Mouse (Mus musculus) G1E (cell line): ENCODE results near the gene Rsbn1. TPM values are rescaled to one million over a fixed set of nuclear protein-coding genes. Genes with fewer than 3 reads are reported as not detected.

ENCODE experiments used
- ATAC-seq: 2 replicates; pipeline ENCODE4 v1.8.0; 2016; ENCODE audit warnings: mild to moderate bottlenecking; ENCODE audit not compliant: insufficient number of reproducible peaks, poor library complexity, low FRiP score, severe bottlenecking; ENCODE audit errors: extremely low read depth
- DNase-seq: peaks from one replicate; pipeline ENCODE4 v3.0.0; 2012; ENCODE audit warnings: low spot score
- H3K27me3 ChIP-seq: 2 replicates; pipeline ENCODE4 v1.6.1; 2012; ENCODE audit warnings: mild to moderate bottlenecking, low read length, inconsistent platforms; ENCODE audit not compliant: insufficient read depth
- H3K36me3 ChIP-seq: replicated peaks from 2 replicates; pipeline ENCODE3; 2012; ENCODE audit warnings: mild to moderate bottlenecking, inconsistent platforms
- H3K4me1 ChIP-seq: 2 replicates; pipeline ENCODE4 v1.6.1; 2012; ENCODE audit warnings: low read depth, low read length, inconsistent platforms, mixed read lengths; ENCODE audit not compliant: insufficient read depth
- H3K4me3 ChIP-seq: 2 replicates; pipeline ENCODE4 v1.5.1; 2012; ENCODE audit warnings: low read depth, mild to moderate bottlenecking, inconsistent platforms, low read length, moderate library complexity, mixed read lengths
- H3K9me3 ChIP-seq: replicated peaks from 2 replicates; pipeline ENCODE4 v1.6.1; 2012; ENCODE audit warnings: inconsistent platforms
- CTCF ChIP-seq: IDR thresholded peaks from 2 replicates; pipeline ENCODE4 v1.5.1; 2012; ENCODE audit warnings: low read depth, low read length, inconsistent platforms, mixed read lengths
- GATA1 ChIP-seq: IDR thresholded peaks from 2 replicates; pipeline ENCODE4 v1.6.1; 2012; ENCODE audit warnings: borderline replicate concordance, low read length, inconsistent platforms, mixed read lengths
- GATA2 ChIP-seq: IDR thresholded peaks from 2 replicates; pipeline ENCODE4 v1.6.1; 2012; ENCODE audit warnings: low read depth, low read length, inconsistent platforms, borderline replicate concordance
- POLR2AphosphoS5 ChIP-seq: IDR thresholded peaks from 2 replicates; pipeline ENCODE4 v1.6.1; 2012; ENCODE audit warnings: low read depth, low read length, inconsistent platforms; ENCODE audit not compliant: insufficient replicate concordance
- TAL1 ChIP-seq: conservative IDR thresholded peaks from 2 replicates; pipeline ENCODE4 v1.6.1; 2012; ENCODE audit warnings: low read depth, low read length, inconsistent platforms, mixed read lengths
- polyA plus RNA-seq: library from polyadenylated mRNA; stranded (reverse); fragments of >175 nt; gene quantifications from 2 replicates; pipeline ENCODE4 v1.2.3, GENCODE M21; 2012
- total RNA-seq, 2 experiments: library from RNA; stranded (forward) in 1 of 2; stranded (reverse) in 1 of 2; fragments of 200-1000 nt in 1 of 2; fragments of >200 nt in 1 of 2; fragmentation: Nextera tagmentation in 1 of 2; gene quantifications; 2 replicates each; pipeline ENCODE4 v1.2.3; 2014 to 2017

Rsbn1 gene
- total and polyA plus RNA-seq, 3 experiments, result 13.3 to 38.9 (median 34.7) TPM

DNA sequence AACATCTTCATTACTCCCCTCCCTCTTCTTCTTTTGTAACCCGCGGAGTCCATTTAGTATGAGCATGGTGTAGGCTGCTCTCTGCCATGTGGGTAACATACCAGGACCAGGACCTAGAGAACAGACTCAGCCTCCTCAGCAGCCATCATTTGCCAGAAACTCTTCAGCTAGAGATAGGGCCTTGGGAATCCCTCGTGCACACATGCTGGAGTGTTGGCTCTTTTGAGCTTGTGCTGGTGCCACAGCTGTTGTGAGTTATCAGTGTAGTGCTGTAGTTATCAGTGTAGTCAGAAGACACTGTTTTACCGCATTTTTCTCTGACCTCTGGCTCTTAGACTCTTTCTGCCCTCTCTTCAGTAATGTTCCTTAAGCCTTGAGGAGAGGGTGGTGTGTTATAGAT, 75.4 kb downstream of the Rsbn1 start:
- H3K4me3 ChIP-seq, result no peak overlapping the region
- DNase-seq (no peak), ATAC-seq (no peak)
- peaks cover 91% of the 10 kb centered on the region for H3K36me3 ChIP-seq
- H3K4me1 ChIP-seq, result no peaks in the 10 kb centered on the region
- H3K27me3 ChIP-seq, result no peaks in the 10 kb centered on the region
- TF ChIP-seq GATA2, result no peak
- no peaks in the 10 kb centered on the region for H3K9me3 ChIP-seq

DNA sequence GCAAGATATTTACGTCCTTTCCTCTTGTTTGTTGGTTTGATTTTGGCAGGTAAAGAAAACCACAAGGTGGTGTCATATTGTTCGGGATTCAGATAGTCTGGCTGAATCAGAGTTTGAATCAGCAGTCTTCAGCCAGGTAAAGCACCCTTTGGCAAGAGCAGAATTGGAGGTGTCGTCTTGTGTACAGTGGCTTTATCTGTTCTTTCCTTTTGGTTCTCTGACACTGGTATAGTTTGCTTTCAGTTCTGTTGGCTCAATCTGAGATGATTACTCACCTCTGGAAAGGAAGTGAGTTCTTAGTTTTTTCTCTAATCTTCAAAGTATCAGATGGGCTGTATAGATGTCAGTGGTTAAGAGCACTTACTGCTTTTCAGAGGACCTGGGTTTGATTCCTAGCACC, 77.4 kb downstream of the Rsbn1 start:
- no peaks in the 10 kb centered on the region for H3K4me1 ChIP-seq
- no peak for ATAC-seq
- peaks cover 92% of the 10 kb centered on the region for H3K36me3 ChIP-seq
- no peak for DNase-seq
- TF ChIP-seq GATA1 (no peak), GATA2 (no peak), POLR2AphosphoS5 (no peak), CTCF (no peak), TAL1 (no peak)
- H3K4me3 ChIP-seq, result no peak overlapping the region
- no peaks in the 10 kb centered on the region for H3K27me3 ChIP-seq
- no peaks in the 10 kb centered on the region for H3K9me3 ChIP-seq

DNA sequence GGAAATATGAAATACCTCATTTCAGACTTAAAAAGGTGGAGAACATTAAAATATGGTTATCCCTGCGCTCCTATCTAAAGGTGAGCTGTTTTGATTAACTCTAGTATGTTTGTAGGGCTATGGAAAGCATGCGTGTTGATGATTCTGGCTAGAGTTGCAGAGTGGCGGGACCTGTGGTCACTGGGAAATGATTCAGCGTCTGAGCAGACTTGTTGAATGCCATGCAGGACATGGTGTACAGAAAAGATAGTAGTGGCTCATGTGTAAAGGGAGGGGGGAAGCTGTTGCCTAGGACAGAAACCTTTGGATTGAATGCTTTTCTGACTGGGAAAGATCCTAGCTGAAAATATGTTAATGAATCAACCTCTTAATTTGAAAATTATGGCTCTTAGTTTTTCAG, 84.8 kb downstream of the Rsbn1 start:
- Histone ChIP-seq H3K36me3 (peaks cover 93% of the 10 kb centered on the region), H3K4me3 (no peak overlapping the region), H3K27me3 (no peaks in the 10 kb centered on the region), H3K9me3 (no peaks in the 10 kb centered on the region), H3K4me1 (no peaks in the 10 kb centered on the region)
- no peak for TF ChIP-seq POLR2AphosphoS5
- no peak for TF ChIP-seq GATA1
- no peak for TF ChIP-seq GATA2
- TF ChIP-seq TAL1, result no peak
- TF ChIP-seq CTCF, result no peak
- DNase-seq (no peak), ATAC-seq (no peak)

DNA sequence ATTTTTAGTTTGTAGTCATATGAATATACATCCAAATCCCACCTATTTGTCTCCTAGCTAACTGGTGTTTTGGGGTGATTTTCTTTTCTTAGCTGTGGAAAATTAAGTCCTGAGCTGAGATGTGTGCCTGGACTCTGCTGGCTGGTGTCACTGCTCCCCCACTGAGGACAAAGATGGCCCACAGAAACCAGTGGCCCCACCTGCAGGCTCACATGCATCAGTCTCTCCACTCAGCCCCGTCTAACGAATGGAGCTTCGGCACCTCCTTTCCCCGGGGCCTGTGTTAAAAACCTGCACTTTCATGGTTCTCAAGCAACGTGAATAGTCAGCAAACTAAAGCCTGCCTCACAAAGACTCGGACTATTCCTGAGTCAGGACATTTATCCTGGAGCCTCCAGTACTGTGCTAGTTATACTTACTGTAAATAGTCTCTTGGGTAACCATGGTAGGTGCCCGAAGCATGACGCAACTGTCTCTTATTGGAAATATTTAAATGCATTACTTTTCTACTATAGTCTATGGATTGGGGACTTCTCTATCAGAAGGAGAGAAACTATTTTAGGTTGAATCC, 93.1 kb downstream of the Rsbn1 start:
- Histone ChIP-seq H3K9me3 (no peaks in the 10 kb centered on the region), H3K4me3 (no peak overlapping the region), H3K36me3 (peaks cover 73% of the 10 kb centered on the region), H3K4me1 (no peaks in the 10 kb centered on the region), H3K27me3 (no peaks in the 10 kb centered on the region)
- TF ChIP-seq TAL1 (no peak), GATA2 (no peak), CTCF (no peak)
- no peak for ATAC-seq
- no peak for DNase-seq

DNA sequence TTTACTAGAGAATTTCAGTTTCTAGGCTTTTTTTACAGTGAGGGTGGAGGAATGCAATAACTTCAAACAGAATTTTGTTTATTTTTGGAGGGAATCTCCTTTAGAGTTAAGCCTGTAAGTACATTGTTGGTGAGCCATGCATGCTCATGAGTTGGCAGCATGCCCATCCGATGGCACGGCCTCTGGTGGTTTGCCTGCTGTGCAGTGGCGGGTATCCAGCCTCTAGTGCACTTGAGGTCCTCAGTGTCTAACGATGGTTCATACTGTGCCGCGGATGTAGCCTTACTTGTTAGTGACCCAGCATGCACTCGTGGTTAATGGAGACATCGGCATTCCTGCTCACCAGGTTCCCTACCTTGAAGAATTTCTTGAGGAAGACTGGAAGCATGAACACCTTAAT, 93.6 kb downstream of the Rsbn1 start:
- H3K27me3 ChIP-seq, result no peaks in the 10 kb centered on the region
- DNase-seq (no peak), ATAC-seq (no peak)
- TF ChIP-seq CTCF, result no peak
- no peak for TF ChIP-seq GATA2
- no peak for TF ChIP-seq POLR2AphosphoS5
- TF ChIP-seq TAL1, result no peak
- TF ChIP-seq GATA1, result no peak
- no peaks in the 10 kb centered on the region for H3K9me3 ChIP-seq
- peaks cover 72% of the 10 kb centered on the region for H3K36me3 ChIP-seq
- H3K4me1 ChIP-seq, result no peaks in the 10 kb centered on the region
- no peak overlapping the region for H3K4me3 ChIP-seq

DNA sequence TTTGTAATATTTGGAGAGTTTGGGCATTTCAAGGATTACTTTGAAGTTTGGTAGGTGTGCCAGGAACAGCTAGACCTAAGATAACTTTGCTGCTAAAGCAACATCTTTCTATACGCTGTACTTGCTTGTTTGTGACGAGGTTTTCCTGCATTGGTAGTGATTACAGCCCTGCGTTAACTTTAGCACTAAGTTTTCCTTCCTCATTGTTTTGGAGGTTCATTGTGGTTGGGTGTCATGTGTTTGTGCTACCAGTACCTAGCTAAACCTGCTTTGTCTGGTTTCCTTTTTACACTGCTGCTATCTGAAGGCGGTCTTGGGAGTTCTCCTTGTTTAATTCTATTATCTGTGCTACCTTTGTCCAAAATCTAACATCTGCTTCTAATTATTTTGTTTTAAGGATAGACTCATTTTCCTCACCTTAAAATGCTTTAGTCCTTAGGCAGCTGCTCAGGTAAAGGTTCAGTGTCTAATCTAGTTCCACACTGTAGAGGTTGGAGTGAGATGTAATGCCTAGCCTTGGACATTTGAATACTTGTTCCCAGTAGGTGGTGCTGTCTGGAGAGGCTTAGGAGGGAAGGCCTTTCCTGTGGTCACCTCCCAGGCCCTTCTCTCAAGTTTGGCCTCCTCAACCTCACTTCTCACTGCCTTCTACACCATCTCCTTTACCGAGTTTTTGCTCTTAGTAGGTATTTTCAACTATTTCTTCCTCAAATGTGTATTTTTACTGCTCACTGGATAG, 96.2 kb downstream of the Rsbn1 start:
- no peaks in the 10 kb centered on the region for H3K27me3 ChIP-seq
- H3K36me3 ChIP-seq, result peaks cover 62% of the 10 kb centered on the region
- TF ChIP-seq CTCF, result no peak
- no peak for TF ChIP-seq GATA1
- no peak for TF ChIP-seq GATA2
- TF ChIP-seq POLR2AphosphoS5, result no peak
- no peak for TF ChIP-seq TAL1
- H3K9me3 ChIP-seq, result no peaks in the 10 kb centered on the region
- DNase-seq, result no peak
- ATAC-seq, result no peak
- H3K4me1 ChIP-seq, result no peaks in the 10 kb centered on the region
- H3K4me3 ChIP-seq, result no peak overlapping the region

DNA sequence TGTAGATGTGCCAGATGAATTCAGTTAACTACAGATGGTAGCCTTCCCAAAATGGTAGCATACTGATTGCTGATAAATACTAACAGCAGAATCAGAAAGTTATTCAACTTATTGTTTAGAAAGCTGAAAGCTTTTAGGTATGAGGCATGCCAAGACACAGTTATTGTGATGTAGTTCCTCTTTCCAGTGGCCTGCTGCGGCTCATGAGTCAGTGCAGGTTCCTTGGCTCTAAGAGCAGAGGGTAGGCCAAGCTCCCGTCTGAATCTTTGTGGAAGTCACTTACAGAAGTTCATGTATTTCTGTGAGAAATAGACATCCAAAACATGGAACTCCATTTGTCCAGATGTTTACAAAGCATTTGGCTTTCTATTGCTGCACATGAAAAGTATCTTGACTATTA, 98.1 kb downstream of the Rsbn1 start:
- peaks cover 58% of the 10 kb centered on the region for H3K36me3 ChIP-seq
- H3K9me3 ChIP-seq, result no peaks in the 10 kb centered on the region
- H3K4me3 ChIP-seq, result no peak overlapping the region
- no peaks in the 10 kb centered on the region for H3K27me3 ChIP-seq
- DNase-seq, result no peak
- H3K4me1 ChIP-seq, result no peaks in the 10 kb centered on the region
- no peak for ATAC-seq
- TF ChIP-seq GATA2, result no peak
- no peak for TF ChIP-seq CTCF
- TF ChIP-seq TAL1, result no peak
- no peak for TF ChIP-seq POLR2AphosphoS5
- no peak for TF ChIP-seq GATA1

Other genes with a start within 250 kb of the Rsbn1 start
- gene Olfml3, start 176.1 kb upstream of the Rsbn1 start, total RNA-seq (2014; fragmentation: Nextera tagmentation), result 0.75 TPM in 1 of 2 replicates, not detected in the other
- 0.46 and 0.60 TPM in 2 replicates for gene Olfml3, start 176.1 kb upstream of the Rsbn1 start, total RNA-seq (2017)
- not detected in 2 replicates for gene Olfml3, start 176.1 kb upstream of the Rsbn1 start, polyA plus RNA-seq
- not detected in 2 replicates for gene Gm10964, start 174.8 kb upstream of the Rsbn1 start, total RNA-seq (2014; fragmentation: Nextera tagmentation)
- gene Gm10964, start 174.8 kb upstream of the Rsbn1 start, total RNA-seq (2017), result not detected in 2 replicates
- not detected in 2 replicates for gene Gm10964, start 174.8 kb upstream of the Rsbn1 start, polyA plus RNA-seq
- 188 and 208 TPM in 2 replicates for gene Hipk1, start 122.6 kb upstream of the Rsbn1 start, total RNA-seq (2014; fragmentation: Nextera tagmentation)
- gene Hipk1, start 122.6 kb upstream of the Rsbn1 start, total RNA-seq (2017), result 47.7 and 57.5 TPM in 2 replicates
- 39.1 and 42.6 TPM in 2 replicates for gene Hipk1, start 122.6 kb upstream of the Rsbn1 start, polyA plus RNA-seq
- 21.8 and 28.6 TPM in 2 replicates for gene Dclre1b, start 104.7 kb upstream of the Rsbn1 start, total RNA-seq (2014; fragmentation: Nextera tagmentation)
- 8.0 and 8.6 TPM in 2 replicates for gene Dclre1b, start 104.7 kb upstream of the Rsbn1 start, total RNA-seq (2017)
- gene Dclre1b, start 104.7 kb upstream of the Rsbn1 start, polyA plus RNA-seq, result 2.6 and 5.7 TPM in 2 replicates
- 13.5 and 30.8 TPM in 2 replicates for gene Ap4b1, start 104.6 kb upstream of the Rsbn1 start, total RNA-seq (2014; fragmentation: Nextera tagmentation)
- 24.1 and 24.4 TPM in 2 replicates for gene Ap4b1, start 104.6 kb upstream of the Rsbn1 start, total RNA-seq (2017)
- gene Ap4b1, start 104.6 kb upstream of the Rsbn1 start, polyA plus RNA-seq, result 2.5 and 3.4 TPM in 2 replicates
- gene Gm43064, start 104.5 kb upstream of the Rsbn1 start, total RNA-seq (2014; fragmentation: Nextera tagmentation), result 3.1 and 8.7 TPM in 2 replicates
- 0.82 TPM in 1 of 2 replicates, not detected in the other for gene Gm43064, start 104.5 kb upstream of the Rsbn1 start, total RNA-seq (2017)
- gene Gm43064, start 104.5 kb upstream of the Rsbn1 start, polyA plus RNA-seq, result 0.05 and 0.13 TPM in 2 replicates
- not detected in 2 replicates for gene Bcl2l15, start 81.5 kb upstream of the Rsbn1 start, total RNA-seq (2014; fragmentation: Nextera tagmentation)
- gene Bcl2l15, start 81.5 kb upstream of the Rsbn1 start, total RNA-seq (2017), result 0.58 and 1.1 TPM in 2 replicates
- not detected in 2 replicates for gene Bcl2l15, start 81.5 kb upstream of the Rsbn1 start, polyA plus RNA-seq
- gene Ptpn22, start 54.3 kb upstream of the Rsbn1 start, total RNA-seq (2014; fragmentation: Nextera tagmentation), result not detected in 2 replicates
- 0.16 TPM in 1 of 2 replicates, not detected in the other for gene Ptpn22, start 54.3 kb upstream of the Rsbn1 start, total RNA-seq (2017)
- gene Ptpn22, start 54.3 kb upstream of the Rsbn1 start, polyA plus RNA-seq, result 0.13 TPM in 1 of 2 replicates, not detected in the other
- gene Phtf1, start 54.0 kb downstream of the Rsbn1 start, total RNA-seq (2014; fragmentation: Nextera tagmentation), result 14.4 and 17.2 TPM in 2 replicates
- gene Phtf1, start 54.0 kb downstream of the Rsbn1 start, total RNA-seq (2017), result 34.8 and 36.1 TPM in 2 replicates
- 13.3 and 19.5 TPM in 2 replicates for gene Phtf1, start 54.0 kb downstream of the Rsbn1 start, polyA plus RNA-seq